Mouse (Mus musculus) effector memory CD4-positive, alpha-beta T cell, adult 5 months (primary cell): ENCODE measurements around the gene Rhox4d. TPM values are rescaled to one million over a fixed set of nuclear protein-coding genes. Genes with fewer than 3 reads are reported as not detected.

Experiments used
- polyA plus RNA-seq: library from polyadenylated mRNA; unstranded; fragments of 100-300 nt; shearing (Covaris generic); gene quantifications from one replicate; pipeline ENCODE4 v1.2.1, GENCODE M21; 2017

The Rhox4d gene
- polyA plus RNA-seq: not detected

GRCm38 (mm10) chrX:37514059-37514458 is at the start of gene Rhox4d:
Rhox4d (plus strand) TSS chrX:37514359.

GRCm38 (mm10) chrX:37480037-37480436 is 34.1 kb upstream of the Rhox4d start, which contains the start of gene Rhox4c:
Rhox4c (plus strand) TSS chrX:37480337.

GRCm38 (mm10) chrX:37530152-37530551 is 16.0 kb downstream of the Rhox4d start, which contains the start of gene Rhox2e:
Rhox2e (plus strand) TSS chrX:37530452.

GRCm38 (mm10) chrX:37541719-37542118 is 27.6 kb downstream of the Rhox4d start, which contains the start of gene Rhox3e:
Rhox3e (plus strand) TSS chrX:37542019.

DNA sequence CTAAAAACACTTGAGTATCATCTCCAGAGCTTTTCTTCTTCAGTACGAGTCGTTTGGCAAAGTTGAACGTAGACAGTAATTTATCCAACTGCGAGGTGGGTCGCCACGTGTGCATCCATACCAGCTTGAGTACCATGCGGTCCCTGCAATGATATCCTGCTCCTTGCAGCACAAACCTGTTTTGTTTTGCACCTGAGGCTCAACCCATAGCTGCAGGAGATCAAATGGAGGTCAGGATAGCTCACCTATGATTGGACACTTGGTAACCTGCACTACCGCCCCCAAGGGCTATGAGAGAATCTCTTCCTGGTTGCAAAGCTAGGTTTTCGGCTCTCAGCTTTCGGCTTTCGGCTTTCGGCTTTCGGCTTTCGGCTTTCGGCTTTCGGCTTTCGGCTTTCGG is 43.0 kb downstream of the Rhox4d start, which contains the start of gene Rhox4e:
Gene Rhox4e, plus strand, starts transcription at position 301 of the 400 bp plus-strand sequence.

Other genes starting within 250 kb of the Rhox4d start
- gene Rhox4a, start 249.0 kb upstream of the Rhox4d start, polyA plus RNA-seq: not detected
- gene Rhox3a2, start 134.3 kb upstream of the Rhox4d start, polyA plus RNA-seq: not detected
- not detected for gene Rhox4a2, start 123.5 kb upstream of the Rhox4d start, polyA plus RNA-seq
- not detected for gene Rhox2b, start 102.3 kb upstream of the Rhox4d start, polyA plus RNA-seq
- gene Rhox4b, start 81.9 kb upstream of the Rhox4d start, polyA plus RNA-seq: not detected
- not detected for gene Rhox2c, start 60.7 kb upstream of the Rhox4d start, polyA plus RNA-seq
- gene Rhox3c, start 55.8 kb upstream of the Rhox4d start, polyA plus RNA-seq: not detected
- gene Rhox4c, start 34.0 kb upstream of the Rhox4d start, polyA plus RNA-seq: not detected
- not detected for gene Rhox2d, start 20.9 kb upstream of the Rhox4d start, polyA plus RNA-seq
- not detected for gene Rhox2e, start 16.1 kb downstream of the Rhox4d start, polyA plus RNA-seq
- not detected for gene Rhox3e, start 27.7 kb downstream of the Rhox4d start, polyA plus RNA-seq
- 0.61 TPM for gene Rhox4e, start 43.1 kb downstream of the Rhox4d start, polyA plus RNA-seq
- not detected for gene Rhox2f, start 57.0 kb downstream of the Rhox4d start, polyA plus RNA-seq
- gene Rhox3f, start 66.6 kb downstream of the Rhox4d start, polyA plus RNA-seq: not detected
- gene Rhox4f, start 93.3 kb downstream of the Rhox4d start, polyA plus RNA-seq: 0.22 TPM
- not detected for gene Rhox3g, start 114.3 kb downstream of the Rhox4d start, polyA plus RNA-seq
- gene Rhox2g, start 129.1 kb downstream of the Rhox4d start, polyA plus RNA-seq: not detected
- not detected for gene Rhox4g, start 137.0 kb downstream of the Rhox4d start, polyA plus RNA-seq
- gene Rhox3h, start 154.4 kb downstream of the Rhox4d start, polyA plus RNA-seq: not detected
- gene Rhox2h, start 158.9 kb downstream of the Rhox4d start, polyA plus RNA-seq: not detected